Mouse (Mus musculus) bone marrow, adult 2 months (tissue): Measurements from ENCODE around the gene Dlg1.

ENCODE experiments used
- CTCF ChIP-seq: fragments of 200-500 bp; IDR thresholded peaks from 2 replicates; pipeline ENCODE4 v1.5.1; 2011; ENCODE audit warnings: low read length, control low read depth; ENCODE audit not compliant: control insufficient read depth, insufficient read depth
- POLR2A ChIP-seq: fragments of 200-500 bp; IDR thresholded peaks from 2 replicates; pipeline ENCODE4 v1.6.1; 2011; ENCODE audit warnings: low read depth, mild to moderate bottlenecking, control low read depth, low read length, borderline replicate concordance; ENCODE audit not compliant: control insufficient read depth

- no peak for TF ChIP-seq POLR2A
- TF ChIP-seq CTCF = no peak
These were observed 9.0 kb downstream of the Dlg1 start for GRCm38 (mm10) chr16:31672202-31672601.
